Mouse (Mus musculus): ENCODE data around the gene Nf2.

DNA sequence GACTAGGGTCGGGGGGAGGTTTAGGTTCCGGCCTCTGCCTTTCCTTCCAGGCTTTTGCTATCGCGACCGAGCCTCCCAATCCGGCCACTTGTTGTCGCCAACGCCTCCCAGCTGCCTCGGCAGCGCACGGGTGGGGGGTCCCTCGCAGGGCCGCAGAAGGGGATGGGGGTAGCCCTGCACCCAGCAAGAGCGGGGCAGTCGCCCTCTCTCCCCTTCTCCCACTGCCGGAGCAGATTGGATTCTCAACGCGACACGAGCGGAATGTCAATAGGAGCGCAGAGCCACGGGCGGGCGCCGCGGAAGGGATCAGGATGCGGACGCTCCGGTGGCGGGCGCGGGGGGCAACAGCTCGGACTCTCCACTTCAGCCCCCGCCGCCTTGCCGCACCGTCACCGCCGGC is 103.4 kb downstream of the Nf2 start:
- TF ChIP-seq CTCF (IDR thresholded peaks at IDR 0.05; ENCODE audit: borderline replicate concordance, extremely low read depth, insufficient read depth, insufficient read length) (no peak), POLR2A (IDR thresholded peaks at IDR 0.05; ENCODE audit: borderline replicate concordance, extremely low read depth, insufficient read depth, insufficient read length, poor library complexity, severe bottlenecking) (no peak)

All from brain, embryonic 14.5 days (tissue).